Mouse (Mus musculus) lung, postnatal 10 days (tissue): ENCODE results near the gene Zfp583.
A peak's percentile ranks its signal among the peaks of the same experiment; 100 is the strongest.
"Not testable (repeated sequence)": the region's sequence is repeated elsewhere in the genome, so short reads cannot be mapped to it uniquely, and the experiment has no call there.

Experiments used
- DNase-seq: peaks from one replicate; pipeline ENCODE4 v3.0.0; 2021

Gene Zfp583

GRCm38 (mm10) chr7:6331233-6331956 is at the start of gene Zfp583:
TSS of gene Zfp583 (minus strand) at chr7:6331285.
- peak; percentile 93 for DNase-seq

- DNase-seq = no peak
Measured at GRCm38 (mm10) chr7:6378441-6378840, 47.4 kb upstream of the Zfp583 start.

- DNase-seq = no peak
Measured at GRCm38 (mm10) chr7:6372993-6373392, 41.9 kb upstream of the Zfp583 start.

- DNase-seq = no peak
Measured at GRCm38 (mm10) chr7:6369460-6369859, 38.4 kb upstream of the Zfp583 start.

GRCm38 (mm10) chr7:6368146-6368545 is 37.1 kb upstream of the Zfp583 start:
- not testable (repeated sequence) for DNase-seq

GRCm38 (mm10) chr7:6367185-6367584 is 36.1 kb upstream of the Zfp583 start:
- no peak for DNase-seq

- DNase-seq = no peak
Measured at GRCm38 (mm10) chr7:6364761-6365160, 33.7 kb upstream of the Zfp583 start.

- no peak for DNase-seq
Measured at GRCm38 (mm10) chr7:6363047-6363488, 32.0 kb upstream of the Zfp583 start, which contains the start of gene Zfp78. TSS of gene Zfp78 (plus strand) at chr7:6363280.

- peak; percentile 99 for DNase-seq
Measured at GRCm38 (mm10) chr7:6362268-6363046, 31.4 kb upstream of the Zfp583 start.

- no peak for DNase-seq
Measured at GRCm38 (mm10) chr7:6361756-6362155, 30.7 kb upstream of the Zfp583 start.

- no peak for DNase-seq
Measured at GRCm38 (mm10) chr7:6360477-6361060, 29.5 kb upstream of the Zfp583 start.

GRCm38 (mm10) chr7:6358937-6359590 is 28.0 kb upstream of the Zfp583 start:
- DNase-seq = peak; percentile 58

- DNase-seq = peak; percentile 48
Measured at GRCm38 (mm10) chr7:6358121-6358520, 27.0 kb upstream of the Zfp583 start.

GRCm38 (mm10) chr7:6344124-6344523 is 13.0 kb upstream of the Zfp583 start:
- no peak for DNase-seq

- peak; percentile 47 for DNase-seq
Measured at GRCm38 (mm10) chr7:6343501-6344071, 12.5 kb upstream of the Zfp583 start, which contains the start of gene Gm3854. TSS of gene Gm3854 (plus strand) at chr7:6343759.

GRCm38 (mm10) chr7:6339865-6340264 is 8.8 kb upstream of the Zfp583 start:
- no peak for DNase-seq

GRCm38 (mm10) chr7:6330458-6331232 is 440 bp downstream of the Zfp583 start:
- DNase-seq = no peak

- DNase-seq = not testable (repeated sequence)
Measured at GRCm38 (mm10) chr7:6300796-6301195, 30.3 kb downstream of the Zfp583 start.

- not testable (repeated sequence) for DNase-seq
Measured at GRCm38 (mm10) chr7:6291121-6291520, 40.0 kb downstream of the Zfp583 start.

- peak; percentile 6 for DNase-seq
Measured at GRCm38 (mm10) chr7:6286921-6287531, 44.1 kb downstream of the Zfp583 start.
